Mouse (Mus musculus): ENCODE data around the gene Myl9. TPM values are rescaled to one million over a fixed set of nuclear protein-coding genes. Genes with fewer than 3 reads are reported as not detected.
"Not testable (repeated sequence)": the region's sequence is repeated elsewhere in the genome, so short reads cannot be mapped to it uniquely, and the experiment has no call there.

Myl9 gene
- polyA plus RNA-seq, 1 experiment from 2014 or later = 122 TPM

DNA sequence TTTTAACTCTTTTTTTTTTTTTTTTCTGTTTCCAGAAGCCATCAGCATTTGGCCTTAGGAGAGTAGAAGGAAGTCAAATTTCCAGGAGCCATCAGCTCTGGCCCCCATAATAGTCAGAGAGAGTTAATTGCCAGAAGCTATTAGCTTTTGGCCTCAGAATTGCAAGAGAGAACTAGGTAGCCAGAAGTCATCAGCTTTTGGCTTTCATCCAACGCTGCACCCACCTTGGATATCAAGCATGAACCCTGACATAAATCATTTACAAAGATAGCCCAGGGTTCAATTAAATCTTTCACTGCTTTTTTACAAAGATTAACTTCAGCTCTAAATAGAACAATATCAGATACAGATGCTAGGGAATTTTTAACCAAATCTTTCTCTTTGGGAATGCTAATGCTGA is 23.3 kb downstream of the Myl9 start:
- Histone ChIP-seq H3K9ac (no peak overlapping the region), H3K4me1 (no peaks in the 10 kb centered on the region), H3K36me3 (no peaks in the 10 kb centered on the region), H3K27ac (no peak overlapping the region), H3K27me3 (no peaks in the 10 kb centered on the region), H3K4me3 (no peak overlapping the region), H3K4me2 (replicated peaks) (no peak overlapping the region), H3K9me3 (replicated peaks) (no peaks in the 10 kb centered on the region; the same call in 1 of the 2 replicates)
- WGBS = 85% methylated on average over 1 of the region's 1 CpGs
- no peak for ATAC-seq (ENCODE audit: low FRiP score)

DNA sequence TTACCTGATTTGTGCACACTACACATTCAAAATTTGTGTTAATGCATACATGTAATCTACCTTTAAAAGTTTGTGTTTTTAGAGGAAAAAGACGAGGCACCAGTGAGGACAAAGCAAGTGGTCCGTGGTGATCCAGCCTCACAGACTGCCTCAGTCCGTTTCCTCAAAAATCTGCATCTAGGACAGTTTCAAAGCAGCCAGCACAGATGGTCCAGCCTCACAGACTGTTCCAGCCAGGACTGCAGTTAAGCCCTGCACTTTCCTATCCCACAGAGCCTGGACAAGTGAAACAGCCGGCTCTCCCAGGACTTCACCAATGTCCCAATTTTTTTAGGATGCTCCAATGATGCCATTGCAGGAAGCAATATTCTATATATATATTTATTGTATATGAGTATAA is 25.8 kb downstream of the Myl9 start:
- Histone ChIP-seq H3K4me3 (no peak overlapping the region), H3K36me3 (no peaks in the 10 kb centered on the region), H3K9ac (no peak overlapping the region), H3K27ac (no peak overlapping the region), H3K4me2 (replicated peaks) (no peak overlapping the region), H3K27me3 (no peaks in the 10 kb centered on the region), H3K4me1 (no peaks in the 10 kb centered on the region), H3K9me3 (replicated peaks) (no peaks in the 10 kb centered on the region)
- ATAC-seq (ENCODE audit: low FRiP score) = no peak
- WGBS = 76% methylated on average over 4 of the region's 4 CpGs

GRCm38 (mm10) chr2:156802116-156802515 is 26.9 kb downstream of the Myl9 start:
- H3K36me3 ChIP-seq; H3K9me3 ChIP-seq (replicated peaks); H3K4me2 ChIP-seq (replicated peaks); H3K27me3 ChIP-seq; H3K4me3 ChIP-seq; H3K27ac ChIP-seq; H3K4me1 ChIP-seq; ATAC-seq (ENCODE audit: low FRiP score); H3K9ac ChIP-seq: not testable (repeated sequence)
- 63% methylated on average over 9 of the region's 9 CpGs for WGBS

GRCm38 (mm10) chr2:156803698-156804372 is 28.6 kb downstream of the Myl9 start:
- Histone ChIP-seq H3K36me3 (no peaks in the 10 kb centered on the region), H3K9ac (no peak overlapping the region), H3K27me3 (no peaks in the 10 kb centered on the region), H3K4me3 (no peak overlapping the region), H3K9me3 (replicated peaks) (no peaks in the 10 kb centered on the region), H3K4me1 (no peaks in the 10 kb centered on the region), H3K4me2 (replicated peaks) (no peak overlapping the region), H3K27ac (no peak overlapping the region)
- no peak for ATAC-seq (ENCODE audit: low FRiP score)
- WGBS = 62% methylated on average over 4 of the region's 4 CpGs

DNA sequence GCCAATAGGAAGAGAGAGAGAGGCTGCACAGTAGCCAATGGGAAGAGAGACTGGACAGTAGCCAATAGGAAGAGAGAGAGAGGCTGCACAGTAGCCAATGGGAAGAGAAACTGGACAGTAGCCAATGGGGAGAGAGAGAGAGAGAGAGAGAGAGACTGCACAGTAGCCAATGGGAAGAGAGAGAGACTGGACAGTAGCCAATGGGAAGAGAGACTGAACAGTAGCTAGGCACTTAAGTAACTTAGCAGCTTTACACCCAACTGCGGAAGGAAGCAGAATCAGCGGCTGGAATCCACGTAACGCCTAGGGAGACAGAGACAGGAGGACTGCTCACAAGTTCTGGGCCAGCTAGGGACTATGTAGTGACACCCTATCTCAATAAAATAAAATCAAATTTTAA is 29.4 kb downstream of the Myl9 start:
- no peak for ATAC-seq (ENCODE audit: low FRiP score)
- no peaks in the 10 kb centered on the region for H3K27me3 ChIP-seq
- H3K9me3 ChIP-seq (replicated peaks) = no peaks in the 10 kb centered on the region
- H3K9ac ChIP-seq = no peak overlapping the region
- no peaks in the 10 kb centered on the region for H3K4me1 ChIP-seq
- no peak overlapping the region for H3K4me2 ChIP-seq (replicated peaks)
- 90% methylated on average over 4 of the region's 4 CpGs for WGBS
- no peak overlapping the region for H3K27ac ChIP-seq
- H3K36me3 ChIP-seq = no peaks in the 10 kb centered on the region
- H3K4me3 ChIP-seq = no peak overlapping the region

DNA sequence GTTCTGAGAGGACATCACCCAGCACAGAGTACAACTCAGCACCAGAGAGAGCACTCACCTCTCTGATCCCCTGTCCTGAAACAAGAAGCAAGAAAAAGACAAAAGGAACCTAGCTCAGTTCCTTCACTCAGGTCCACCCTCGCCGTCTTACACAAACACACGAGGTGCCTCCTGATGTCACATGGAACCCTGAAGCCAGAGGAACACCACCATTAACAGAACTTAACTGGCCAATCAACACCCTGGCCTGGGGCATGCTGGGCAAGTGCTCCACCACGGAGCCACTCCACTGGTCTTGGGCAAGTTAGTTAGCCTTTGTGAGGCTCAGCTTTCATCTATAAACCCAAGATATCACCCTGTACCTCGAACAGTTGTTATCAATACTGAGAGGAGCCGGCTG is 31.7 kb downstream of the Myl9 start:
- no peaks in the 10 kb centered on the region for H3K36me3 ChIP-seq
- no peaks in the 10 kb centered on the region for H3K9me3 ChIP-seq (replicated peaks)
- H3K4me3 ChIP-seq = no peak overlapping the region
- no peaks in the 10 kb centered on the region for H3K4me1 ChIP-seq
- H3K27me3 ChIP-seq = no peaks in the 10 kb centered on the region
- ATAC-seq (ENCODE audit: low FRiP score) = no peak
- H3K27ac ChIP-seq = no peak overlapping the region
- no peak overlapping the region for H3K9ac ChIP-seq
- no peak overlapping the region for H3K4me2 ChIP-seq (replicated peaks)
- WGBS = 74% methylated on average over 6 of the region's 6 CpGs

GRCm38 (mm10) chr2:156809579-156809978 is 34.4 kb downstream of the Myl9 start:
- H3K27me3 ChIP-seq = no peaks in the 10 kb centered on the region
- no peak overlapping the region for H3K27ac ChIP-seq
- 71% methylated on average over 2 of the region's 2 CpGs for WGBS
- H3K36me3 ChIP-seq = no peaks in the 10 kb centered on the region
- no peaks in the 10 kb centered on the region for H3K9me3 ChIP-seq (replicated peaks)
- no peak overlapping the region for H3K9ac ChIP-seq
- no peak for ATAC-seq (ENCODE audit: low FRiP score)
- H3K4me3 ChIP-seq = no peak overlapping the region
- no peak overlapping the region for H3K4me2 ChIP-seq (replicated peaks)
- H3K4me1 ChIP-seq = peaks cover 9% of the 10 kb centered on the region

- Histone ChIP-seq H3K9ac (no peak overlapping the region), H3K9me3 (replicated peaks) (no peaks in the 10 kb centered on the region), H3K36me3 (no peaks in the 10 kb centered on the region), H3K4me1 (peaks cover 12% of the 10 kb centered on the region), H3K27ac (no peak overlapping the region), H3K4me2 (replicated peaks) (no peak overlapping the region), H3K27me3 (no peaks in the 10 kb centered on the region), H3K4me3 (no peak overlapping the region)
- no peak for ATAC-seq (ENCODE audit: low FRiP score)
- 96% methylated on average over 10 of the region's 10 CpGs for WGBS
These were observed 35.5 kb downstream of the Myl9 start for GRCm38 (mm10) chr2:156810716-156811115.

- Histone ChIP-seq H3K4me3 (no peak overlapping the region), H3K9ac (no peak overlapping the region), H3K27ac (no peak overlapping the region), H3K9me3 (replicated peaks) (no peaks in the 10 kb centered on the region), H3K36me3 (no peaks in the 10 kb centered on the region), H3K4me1 (peaks cover 12% of the 10 kb centered on the region), H3K4me2 (replicated peaks) (no peak overlapping the region), H3K27me3 (no peaks in the 10 kb centered on the region)
- WGBS = 68% methylated on average over 5 of the region's 5 CpGs
- no peak for ATAC-seq (ENCODE audit: low FRiP score)
These were observed 36.3 kb downstream of the Myl9 start for GRCm38 (mm10) chr2:156811556-156811955.

DNA sequence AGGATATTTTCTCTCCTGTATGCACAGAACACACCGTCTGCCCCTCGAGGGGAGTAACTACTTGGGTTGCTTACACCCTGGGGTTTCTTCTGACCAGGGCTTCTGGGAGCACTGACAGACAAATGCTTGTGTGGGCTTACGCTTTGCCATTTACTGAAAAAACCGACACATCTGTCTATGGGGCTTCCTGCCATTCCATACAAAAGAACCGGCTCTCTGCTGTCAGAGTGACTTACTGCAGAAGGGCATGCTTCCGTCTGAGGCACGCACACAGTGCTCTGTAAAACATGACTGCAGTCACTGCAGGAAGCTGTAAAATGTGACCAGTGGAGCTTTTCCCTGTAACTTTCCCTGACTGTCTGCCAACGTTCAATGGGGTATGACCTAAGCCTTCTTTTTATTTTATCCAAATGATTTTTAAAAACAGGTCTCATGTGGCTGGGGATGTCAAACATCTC is 39.2 kb downstream of the Myl9 start:
- H3K27ac ChIP-seq = no peak overlapping the region
- H3K9me3 ChIP-seq (replicated peaks) = no peaks in the 10 kb centered on the region
- no peak overlapping the region for H3K4me2 ChIP-seq (replicated peaks)
- WGBS = 6% methylated on average over 8 of the region's 8 CpGs
- ATAC-seq (ENCODE audit: low FRiP score) = no peak
- H3K9ac ChIP-seq = 0 out of 2 replicates have a peak overlapping the region, but pooled peaks have one; percentile 25
- no peaks in the 10 kb centered on the region for H3K36me3 ChIP-seq
- no peak overlapping the region for H3K4me3 ChIP-seq
- peaks cover 12% of the 10 kb centered on the region for H3K4me1 ChIP-seq
- no peaks in the 10 kb centered on the region for H3K27me3 ChIP-seq

- Histone ChIP-seq H3K9ac (0 out of 2 replicates have a peak overlapping the region, but pooled peaks have one; percentile 25), H3K4me2 (replicated peaks) (no peak overlapping the region), H3K4me1 (peaks cover 12% of the 10 kb centered on the region), H3K4me3 (no peak overlapping the region), H3K36me3 (no peaks in the 10 kb centered on the region), H3K27me3 (no peaks in the 10 kb centered on the region), H3K27ac (no peak overlapping the region), H3K9me3 (replicated peaks) (no peaks in the 10 kb centered on the region)
- WGBS = 26% methylated on average over 5 of the region's 5 CpGs
- ATAC-seq (ENCODE audit: low FRiP score) = no peak
These were observed 39.7 kb downstream of the Myl9 start for GRCm38 (mm10) chr2:156814893-156815292.

DNA sequence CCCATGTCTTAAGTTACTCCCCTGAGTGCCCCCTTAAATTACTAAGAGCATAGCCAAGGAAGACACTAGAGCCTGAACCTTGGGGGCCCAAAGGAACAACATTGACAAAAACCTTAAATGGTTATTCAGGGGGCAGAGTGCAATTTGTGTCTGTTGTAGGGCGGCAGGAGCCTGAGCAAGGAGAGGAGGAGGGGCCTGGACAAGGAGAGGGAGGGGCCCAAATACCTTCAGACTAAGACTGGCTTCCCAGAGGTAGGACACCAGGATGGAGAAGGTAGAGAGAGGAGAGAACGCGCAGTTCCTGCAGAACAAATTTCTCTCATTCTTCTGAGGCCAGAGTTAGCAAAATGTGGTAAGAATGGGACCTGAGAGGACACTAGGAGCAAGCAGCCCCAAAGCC is 40.2 kb downstream of the Myl9 start:
- Histone ChIP-seq H3K36me3 (no peaks in the 10 kb centered on the region), H3K9ac (no peak overlapping the region), H3K4me1 (peaks cover 12% of the 10 kb centered on the region), H3K4me3 (no peak overlapping the region), H3K27me3 (no peaks in the 10 kb centered on the region), H3K4me2 (replicated peaks) (no peak overlapping the region), H3K27ac (no peak overlapping the region), H3K9me3 (replicated peaks) (no peaks in the 10 kb centered on the region)
- ATAC-seq (ENCODE audit: low FRiP score) = no peak
- 71% methylated on average over 3 of the region's 3 CpGs for WGBS

- no peak overlapping the region for H3K9ac ChIP-seq
- ATAC-seq (ENCODE audit: low FRiP score) = no peak
- no peak overlapping the region for H3K4me2 ChIP-seq (replicated peaks)
- H3K36me3 ChIP-seq = no peaks in the 10 kb centered on the region
- H3K9me3 ChIP-seq (replicated peaks) = no peaks in the 10 kb centered on the region
- H3K27ac ChIP-seq = no peak overlapping the region
- peaks cover 12% of the 10 kb centered on the region for H3K4me1 ChIP-seq
- WGBS = 54% methylated on average over 1 of the region's 1 CpGs
- H3K4me3 ChIP-seq = no peak overlapping the region
- H3K27me3 ChIP-seq = no peaks in the 10 kb centered on the region
These were observed 40.9 kb downstream of the Myl9 start for GRCm38 (mm10) chr2:156816116-156816515.
